Mouse (Mus musculus) neutrophil, adult 83 days (primary cell): ENCODE results near the gene Casp1. TPM values are rescaled to one million over a fixed set of nuclear protein-coding genes. Genes with fewer than 3 reads are reported as not detected.

Experiments used
- total RNA-seq, 2 experiments: library from RNA; stranded (reverse); gene quantifications; one replicate each; pipeline ENCODE4 v1.2.4; 2023

The Casp1 gene
- total RNA-seq: 10 to 100 TPM; 31.8 to 37.4 TPM

DNA sequence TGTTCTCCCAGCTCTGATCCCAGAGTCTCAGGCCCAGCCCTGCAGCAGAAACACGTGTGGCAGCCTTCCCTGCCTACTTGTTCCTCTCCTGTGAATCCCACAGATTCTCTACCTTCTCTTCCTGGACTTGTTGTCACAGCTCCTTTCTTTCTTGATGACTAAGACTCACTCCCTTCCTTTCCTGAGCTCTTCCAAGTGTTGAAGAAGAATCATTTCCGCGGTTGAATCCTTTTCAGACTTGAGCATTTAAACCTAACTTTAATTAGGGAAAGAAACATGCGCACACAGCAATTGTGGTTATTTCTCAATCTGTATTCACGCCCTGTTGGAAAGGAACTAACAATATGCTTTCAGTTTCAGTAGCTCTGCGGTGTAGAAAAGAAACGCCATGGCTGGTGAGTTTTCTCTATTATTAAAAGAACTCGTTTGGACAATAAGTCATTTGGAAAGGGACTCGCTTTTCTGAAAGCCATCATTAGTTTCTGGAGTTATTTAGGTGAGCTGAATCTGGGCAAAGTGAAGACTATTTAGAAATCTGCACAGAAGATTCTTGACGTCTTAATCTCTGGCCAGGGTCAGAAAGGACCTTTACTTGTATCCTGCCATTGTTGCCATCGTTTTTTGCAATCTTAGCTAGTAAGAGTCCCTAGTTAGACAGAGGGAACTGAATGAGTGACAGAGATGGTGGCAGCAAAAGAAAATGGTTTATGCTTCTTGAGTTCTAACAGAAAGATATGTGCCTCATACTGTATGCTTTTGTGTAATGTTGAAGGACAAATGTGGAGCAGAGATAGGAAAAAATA lies at the start of gene Casp1:
Gene Casp1, plus strand, starts transcription at position 189 of the 803 bp plus-strand sequence.

DNA sequence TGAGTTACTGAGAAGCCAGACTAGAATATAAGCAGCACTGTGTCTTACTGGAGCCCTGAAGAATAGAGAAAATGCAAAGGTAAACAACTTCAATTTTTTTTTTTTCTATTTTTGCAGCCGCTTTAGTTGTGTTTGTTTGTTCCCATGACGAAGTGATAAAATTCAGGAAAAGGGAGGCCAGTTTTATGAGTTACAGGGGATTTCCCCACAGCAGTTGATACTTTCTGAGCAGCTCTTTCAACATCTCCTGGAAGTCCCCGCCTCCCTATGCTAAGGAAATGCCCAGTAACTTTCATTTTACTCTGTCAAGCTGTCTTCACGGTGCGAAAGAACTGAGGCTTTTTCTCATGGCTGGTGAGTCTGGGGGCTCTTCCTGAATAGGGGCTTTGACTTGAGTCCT lies 10.2 kb downstream of the Casp1 start, which contains the start of gene Casp4:
Gene Casp4, plus strand, starts transcription at position 268 of the 400 bp plus-strand sequence.

DNA sequence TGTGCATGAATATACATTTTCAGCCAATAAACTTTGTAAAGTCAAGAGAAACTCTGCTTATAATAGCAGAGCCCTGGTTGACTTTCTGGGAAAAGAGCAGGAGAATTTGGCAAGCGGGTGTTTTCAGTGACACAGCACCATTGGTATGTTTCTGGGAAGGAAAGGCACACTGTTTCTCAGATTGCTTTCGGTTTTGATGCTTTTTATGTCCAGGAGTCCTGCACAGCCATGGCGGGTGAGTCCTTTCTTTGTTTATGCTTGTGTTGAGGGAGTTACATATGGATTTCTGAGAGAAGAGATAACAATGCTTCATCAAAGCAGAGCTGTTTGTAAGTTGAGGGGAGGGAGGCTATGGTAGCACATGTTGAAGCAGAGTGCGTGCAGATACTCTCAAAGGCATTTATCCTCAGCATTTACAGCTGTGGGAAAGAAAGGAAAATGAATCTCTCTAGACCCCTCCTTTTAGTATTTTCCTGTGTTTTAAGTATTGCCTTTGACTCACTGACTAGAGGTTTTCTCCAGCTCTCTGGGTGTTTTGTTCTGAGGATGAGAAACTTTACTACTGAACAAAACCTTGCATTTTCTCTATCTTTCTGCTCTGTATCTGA lies 47.1 kb downstream of the Casp1 start, which contains the start of gene Casp12:
Gene Casp12, plus strand, starts transcription at position 140 of the 608 bp plus-strand sequence.

Other genes starting within 250 kb of the Casp1 start
- gene Casp4, start 10.3 kb downstream of the Casp1 start, total RNA-seq: 10 to 100 TPM; 44.7 to 51.1 TPM
- gene Casp12, start 46.9 kb downstream of the Casp1 start, total RNA-seq: 1 to 10 TPM in 1 of 2 experiments, under 1 TPM in 1; 0.79 to 1.6 TPM